Mouse (Mus musculus) neural tube, embryonic 11.5 days (tissue): ENCODE measurements around the gene Gbf1. TPM values are rescaled to one million over a fixed set of nuclear protein-coding genes. Genes with fewer than 3 reads are reported as not detected.
"Not testable (repeated sequence)": the region's sequence is repeated elsewhere in the genome, so short reads cannot be mapped to it uniquely, and the experiment has no call there.

Experiments
- ATAC-seq: fragments of 200-750 bp; cut with Nextera tagmentation; 2 replicates; pipeline ENCODE4 v1.8.0; 2017; ENCODE audit warnings: moderate number of reproducible peaks, mild to moderate bottlenecking, moderate TSS enrichment, moderate library complexity; ENCODE audit not compliant: insufficient read depth, low FRiP score, low TSS enrichment
- DNase-seq: peaks from one replicate; pipeline ENCODE4 v3.0.0-alpha.2; 2015; ENCODE audit warnings: low spot score
- H3K27ac ChIP-seq: fragments of 300-500 bp; sonication (generic); 2 replicates; pipeline ENCODE4 v1.5.1; 2014; ENCODE audit warnings: low read depth, mild to moderate bottlenecking, low read length
- H3K27me3 ChIP-seq: fragments of 300-500 bp; sonication (generic); 2 replicates; pipeline ENCODE4 v1.6.1; 2014; ENCODE audit warnings: mild to moderate bottlenecking, low read length, mixed read lengths; ENCODE audit not compliant: control insufficient read depth, insufficient read depth
- H3K36me3 ChIP-seq: fragments of 300-500 bp; sonication (generic); 2 replicates; pipeline ENCODE4 v1.6.1; 2014; ENCODE audit warnings: mild to moderate bottlenecking, low read length, moderate library complexity, mixed read lengths; ENCODE audit not compliant: control insufficient read depth, insufficient read depth
- H3K4me1 ChIP-seq: fragments of 300-500 bp; sonication (generic); 2 replicates; pipeline ENCODE4 v1.6.1; 2014; ENCODE audit warnings: low read length, mixed read lengths; ENCODE audit not compliant: control insufficient read depth, insufficient read depth
- H3K4me2 ChIP-seq: fragments of 300-500 bp; sonication (generic); 2 replicates; pipeline ENCODE4 v1.6.1; 2014; ENCODE audit warnings: low read depth, mild to moderate bottlenecking, moderate library complexity
- H3K4me3 ChIP-seq: fragments of 300-500 bp; sonication (generic); 2 replicates; pipeline ENCODE4 v1.5.1; 2014; ENCODE audit warnings: low read depth, low read length
- H3K9ac ChIP-seq: fragments of 300-500 bp; sonication (generic); 2 replicates; pipeline ENCODE4 v1.6.1; 2014; ENCODE audit warnings: mild to moderate bottlenecking, low read length
- H3K9me3 ChIP-seq: fragments of 300-500 bp; sonication (generic); 2 replicates; pipeline ENCODE4 v1.6.1; 2016; ENCODE audit warnings: low read length; ENCODE audit not compliant: control insufficient read depth
- WGBS: fragments of 180-500 bp; shearing (Covaris S2); extraction: QIAGEN DNeasy Blood & Tissue Kit; methylation state at CpG from one replicate; pipeline ENCODE4 v1.1.7; 2014; 5-methylcytosine and 5-hydroxymethylcytosine counted together
- polyA plus RNA-seq: library from polyadenylated mRNA; unstranded; fragments of >200 nt; fragmentation: Nextera tagmentation; extraction: Ambion mirVana; gene quantifications from 2 replicates; pipeline ENCODE4 v1.2.1, GENCODE M21; 2014

Gbf1 gene
- polyA plus RNA-seq, 1 experiment from 2014 or later: 52.0 TPM

DNA sequence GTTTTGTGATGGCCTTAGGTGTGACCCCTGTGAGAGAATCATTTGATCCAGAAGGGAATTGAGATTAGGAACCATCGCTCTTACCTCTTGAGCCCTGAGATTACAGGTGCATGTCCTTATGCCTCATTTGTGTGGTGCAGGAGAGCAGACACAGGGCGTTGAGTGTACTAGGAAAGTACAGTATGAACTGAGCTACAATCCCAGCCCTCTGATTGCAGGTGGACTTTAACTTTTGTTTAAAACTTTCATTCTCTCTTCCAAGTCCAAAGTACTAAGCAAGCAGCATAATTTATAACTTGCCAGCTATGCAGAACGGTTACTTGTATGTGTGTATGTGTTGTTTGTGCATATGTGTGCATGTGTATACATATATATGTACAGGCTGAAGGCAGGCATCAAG lies 46.0 kb downstream of the Gbf1 start:
- Histone ChIP-seq H3K4me3 (no peak overlapping the region), H3K4me2 (no peak overlapping the region), H3K36me3 (no peaks in the 10 kb centered on the region), H3K27me3 (no peaks in the 10 kb centered on the region), H3K4me1 (no peaks in the 10 kb centered on the region), H3K9ac (no peak overlapping the region), H3K27ac (no peak overlapping the region), H3K9me3 (no peaks in the 10 kb centered on the region)
- WGBS: 95% methylated on average over 3 of the region's 3 CpGs
- DNase-seq (no peak), ATAC-seq (no peak)

DNA sequence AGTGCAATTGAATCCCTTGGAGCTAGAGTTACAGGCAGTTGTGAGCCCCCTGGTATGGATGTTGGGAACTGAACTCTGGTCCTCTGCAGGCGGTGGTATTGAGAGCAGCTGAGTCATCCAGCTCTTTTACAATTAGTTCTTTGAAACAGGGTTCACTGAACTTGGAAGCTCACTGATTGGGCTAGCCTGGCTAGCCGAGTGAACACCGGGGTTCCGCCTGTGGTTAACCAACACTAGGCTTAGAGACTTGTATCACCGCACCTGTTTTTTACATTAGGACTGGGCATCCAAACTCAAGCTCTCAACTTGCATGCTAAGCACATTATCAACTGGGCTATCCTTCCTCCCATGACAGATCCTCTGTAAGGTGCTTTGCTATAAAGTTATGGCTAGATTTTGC lies 46.6 kb downstream of the Gbf1 start:
- DNase-seq (no peak), ATAC-seq (no peak)
- Histone ChIP-seq H3K9ac (no peak overlapping the region), H3K4me1 (no peaks in the 10 kb centered on the region), H3K4me3 (no peak overlapping the region), H3K27me3 (no peaks in the 10 kb centered on the region), H3K27ac (no peak overlapping the region), H3K9me3 (no peaks in the 10 kb centered on the region), H3K4me2 (no peak overlapping the region), H3K36me3 (no peaks in the 10 kb centered on the region)
- WGBS: 79% methylated on average over 5 of the region's 5 CpGs

DNA sequence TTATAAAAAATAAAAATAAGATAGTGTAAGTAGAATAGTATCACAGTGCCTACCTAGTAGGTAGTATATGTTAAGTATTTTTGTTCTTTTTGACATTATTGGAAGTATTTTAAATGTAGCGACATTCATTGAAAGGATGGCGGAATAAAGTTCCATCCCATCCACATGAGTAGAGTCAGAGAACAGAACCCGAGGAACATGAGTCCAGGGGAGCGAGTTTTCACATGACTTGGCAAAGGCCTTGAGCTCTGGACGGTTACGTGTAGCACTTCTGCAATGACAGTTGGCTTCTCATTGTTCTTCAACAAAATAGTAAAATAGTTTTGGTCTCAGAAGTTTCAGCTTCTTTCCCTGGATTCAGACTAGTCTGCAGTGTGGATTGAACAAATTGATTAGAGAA lies 51.9 kb downstream of the Gbf1 start:
- Histone ChIP-seq H3K27me3 (no peaks in the 10 kb centered on the region), H3K9ac (no peak overlapping the region), H3K4me1 (no peaks in the 10 kb centered on the region), H3K9me3 (no peaks in the 10 kb centered on the region), H3K27ac (no peak overlapping the region), H3K4me3 (no peak overlapping the region), H3K4me2 (no peak overlapping the region), H3K36me3 (no peaks in the 10 kb centered on the region)
- 95% methylated on average over 6 of the region's 6 CpGs for WGBS
- DNase-seq (no peak), ATAC-seq (no peak)

DNA sequence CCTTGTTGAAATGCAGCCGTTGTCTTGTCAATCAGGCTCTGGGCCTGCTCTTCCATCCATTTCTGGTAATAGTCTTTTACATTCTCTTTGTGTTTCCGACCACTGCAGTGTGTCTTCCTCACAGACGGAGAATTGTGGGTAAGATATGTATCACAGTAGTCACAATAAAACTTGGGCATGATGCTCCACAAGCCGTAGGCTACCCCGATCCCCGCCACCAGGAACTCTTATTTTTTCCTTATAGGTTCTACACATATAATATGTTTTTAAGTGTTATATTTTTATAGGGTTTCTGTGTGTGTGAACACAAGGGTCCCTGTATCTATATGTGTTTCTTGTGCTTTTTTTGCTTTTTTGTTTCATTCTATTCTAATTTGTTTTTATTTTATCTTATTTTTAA lies 53.4 kb downstream of the Gbf1 start:
- no peak for DNase-seq
- WGBS: 92% methylated on average over 6 of the region's 6 CpGs
- Histone ChIP-seq H3K36me3 (no peaks in the 10 kb centered on the region), H3K4me3 (no peak overlapping the region), H3K27ac (no peak overlapping the region), H3K27me3 (no peaks in the 10 kb centered on the region), H3K9ac (no peak overlapping the region), H3K4me1 (no peaks in the 10 kb centered on the region), H3K4me2 (no peak overlapping the region), H3K9me3 (no peaks in the 10 kb centered on the region)
- ATAC-seq: no peak

DNA sequence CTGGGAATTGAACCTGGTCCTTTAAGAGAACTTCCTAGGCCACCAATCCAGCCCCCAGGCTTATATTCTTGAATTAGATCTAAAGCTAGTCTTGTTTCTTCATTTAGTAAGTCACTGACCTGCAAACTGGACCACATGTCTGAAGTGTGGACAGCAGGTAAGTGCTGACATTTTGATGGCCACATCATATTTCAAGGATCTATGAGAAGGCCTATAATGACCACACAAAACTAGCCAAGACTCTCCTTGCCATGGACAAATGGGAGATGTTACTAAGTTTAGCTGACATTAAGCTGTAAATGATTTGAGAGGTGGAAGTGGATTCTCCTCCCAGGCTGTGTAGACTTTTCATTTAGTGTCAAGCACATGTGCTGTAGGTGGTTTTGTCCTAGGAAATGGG lies 58.6 kb downstream of the Gbf1 start:
- no peak overlapping the region for H3K4me3 ChIP-seq
- peaks cover 2% of the 10 kb centered on the region; the same call in 1 of the 2 replicates for H3K4me1 ChIP-seq
- no peak for DNase-seq
- H3K36me3 ChIP-seq: no peaks in the 10 kb centered on the region
- H3K27me3 ChIP-seq: no peaks in the 10 kb centered on the region
- no peak overlapping the region for H3K4me2 ChIP-seq
- no peaks in the 10 kb centered on the region for H3K9me3 ChIP-seq
- no peak for ATAC-seq
- H3K27ac ChIP-seq: no peak overlapping the region
- H3K9ac ChIP-seq: no peak overlapping the region

DNA sequence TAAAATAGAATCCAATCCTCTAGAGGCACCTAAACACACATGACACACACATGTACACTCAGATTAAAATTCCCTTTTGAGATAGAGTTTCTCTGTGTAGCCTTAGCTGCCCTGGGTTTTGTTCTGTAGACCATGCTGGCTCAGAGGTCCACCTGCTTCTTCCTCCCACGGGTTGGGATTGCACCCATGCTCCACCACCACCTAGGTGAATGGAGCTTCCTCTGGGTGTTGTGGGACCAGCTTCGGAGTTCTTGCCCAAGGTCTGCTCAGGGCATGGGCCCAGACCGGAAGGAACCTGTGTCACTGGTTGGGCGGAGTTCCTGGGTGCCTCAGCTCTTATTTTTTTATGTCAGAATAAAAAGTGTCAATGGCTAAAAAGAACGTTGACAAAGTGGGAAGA lies 62.2 kb downstream of the Gbf1 start:
- peaks cover 2% of the 10 kb centered on the region; the same call in 1 of the 2 replicates for H3K4me1 ChIP-seq
- no peaks in the 10 kb centered on the region for H3K9me3 ChIP-seq
- no peak overlapping the region for H3K27ac ChIP-seq
- ATAC-seq (no peak), DNase-seq (no peak)
- H3K27me3 ChIP-seq: no peaks in the 10 kb centered on the region
- H3K4me2 ChIP-seq: no peak overlapping the region
- H3K9ac ChIP-seq: no peak overlapping the region
- WGBS: 82% methylated on average over 5 of the region's 5 CpGs
- H3K4me3 ChIP-seq: no peak overlapping the region
- H3K36me3 ChIP-seq: no peaks in the 10 kb centered on the region

DNA sequence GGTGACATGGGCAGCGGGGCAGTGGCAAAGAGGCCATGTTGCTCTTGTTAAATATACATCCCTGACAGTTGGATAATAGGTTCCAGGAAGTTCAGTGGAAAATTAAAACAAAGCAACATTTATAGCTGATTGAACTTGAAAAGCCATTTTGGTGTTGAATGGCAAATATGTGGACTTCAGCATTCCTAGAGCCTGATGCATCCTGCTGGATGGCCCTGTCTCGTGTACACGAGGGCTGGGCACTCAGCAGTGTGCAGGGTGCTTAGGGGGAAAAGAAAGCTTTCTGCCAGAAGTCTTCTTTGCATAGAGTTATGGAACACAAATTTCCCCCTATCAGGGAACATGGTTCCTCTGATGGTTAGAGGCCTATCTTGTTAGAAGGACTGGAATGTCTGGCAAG lies 63.1 kb downstream of the Gbf1 start:
- no peak for ATAC-seq
- Histone ChIP-seq H3K9ac (no peak overlapping the region), H3K27ac (no peak overlapping the region), H3K4me2 (no peak overlapping the region), H3K9me3 (no peaks in the 10 kb centered on the region), H3K4me3 (no peak overlapping the region), H3K4me1 (peaks cover 2% of the 10 kb centered on the region; the same call in 1 of the 2 replicates), H3K27me3 (no peaks in the 10 kb centered on the region), H3K36me3 (no peaks in the 10 kb centered on the region)
- DNase-seq: no peak
- 56% methylated on average over 3 of the region's 3 CpGs for WGBS

DNA sequence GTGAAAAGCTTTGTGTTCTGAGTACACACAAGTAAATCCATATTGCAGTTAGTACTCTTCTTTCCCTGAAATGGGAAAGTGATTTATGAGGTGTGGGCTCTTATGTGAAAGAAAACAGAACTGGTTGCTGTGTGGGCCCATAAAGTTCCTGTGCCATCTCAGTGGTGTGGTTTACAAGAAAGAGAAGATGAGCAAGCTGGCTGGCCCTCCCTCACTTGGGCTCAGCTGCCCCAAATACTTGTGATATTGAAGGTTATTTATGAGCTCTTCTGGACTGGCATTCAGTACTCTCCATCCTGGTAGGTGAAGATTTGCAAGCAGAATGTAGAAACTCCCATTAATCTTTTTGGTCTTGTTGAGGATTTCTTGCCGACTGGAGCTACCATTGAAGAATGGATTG lies 64.4 kb downstream of the Gbf1 start:
- no peak overlapping the region for H3K4me2 ChIP-seq
- no peaks in the 10 kb centered on the region for H3K36me3 ChIP-seq
- H3K9me3 ChIP-seq: no peaks in the 10 kb centered on the region
- H3K9ac ChIP-seq: no peak overlapping the region
- H3K4me1 ChIP-seq: peaks cover 2% of the 10 kb centered on the region; the same call in 1 of the 2 replicates
- H3K4me3 ChIP-seq: no peak overlapping the region
- H3K27me3 ChIP-seq: no peaks in the 10 kb centered on the region
- no peak overlapping the region for H3K27ac ChIP-seq
- DNase-seq (no peak), ATAC-seq (no peak)
- WGBS: 74% methylated on average over 1 of the region's 1 CpGs

DNA sequence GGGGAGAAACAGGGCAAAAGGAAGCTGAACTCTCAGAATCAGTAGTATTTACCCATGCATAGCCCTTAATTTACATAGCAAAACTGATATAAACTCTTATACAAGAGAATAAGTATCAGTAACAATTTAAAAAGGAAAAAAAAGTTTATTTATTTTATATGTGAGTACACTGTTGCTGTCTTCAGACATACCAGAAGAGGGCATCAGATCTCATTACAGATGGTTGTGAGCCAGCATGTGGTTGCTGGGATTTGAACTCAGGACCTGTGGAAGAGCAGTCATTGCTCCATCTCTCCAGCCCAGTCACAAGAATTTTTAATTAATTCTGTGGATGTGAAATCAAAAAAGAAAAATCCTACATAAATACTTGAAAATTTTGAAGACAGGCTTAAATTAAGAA lies 65.0 kb downstream of the Gbf1 start:
- not testable (repeated sequence) for H3K9ac ChIP-seq, ATAC-seq, H3K4me3 ChIP-seq, H3K27me3 ChIP-seq, H3K9me3 ChIP-seq, H3K4me2 ChIP-seq, DNase-seq, H3K36me3 ChIP-seq, H3K4me1 ChIP-seq, H3K27ac ChIP-seq
